Mouse (Mus musculus) midbrain, embryonic 16.5 days (tissue): ENCODE measurements around the gene Cd200r4. TPM values are rescaled to one million over a fixed set of nuclear protein-coding genes. Genes with fewer than 3 reads are reported as not detected.
"Not testable (repeated sequence)": the region's sequence is repeated elsewhere in the genome, so short reads cannot be mapped to it uniquely, and the experiment has no call there.

Experiments used
- ATAC-seq: fragments of 200-750 bp; cut with Nextera tagmentation; 2 replicates; pipeline ENCODE4 v1.8.0; 2017; ENCODE audit warnings: moderate TSS enrichment
- H3K27ac ChIP-seq: fragments of 300-500 bp; sonication (generic); 2 replicates; pipeline ENCODE4 v1.5.1; 2014; ENCODE audit warnings: mild to moderate bottlenecking, low read length, mixed read lengths
- H3K27me3 ChIP-seq: fragments of 300-500 bp; sonication (generic); 2 replicates; pipeline ENCODE4 v1.6.1; 2014; ENCODE audit warnings: low read depth, low read length, mixed read lengths; ENCODE audit not compliant: control insufficient read depth, insufficient read depth
- H3K36me3 ChIP-seq: fragments of 300-500 bp; sonication (generic); 2 replicates; pipeline ENCODE4 v1.6.1; 2014; ENCODE audit warnings: mild to moderate bottlenecking, low read length, moderate library complexity, mixed read lengths; ENCODE audit not compliant: control insufficient read depth, insufficient read depth
- H3K4me1 ChIP-seq: fragments of 300-500 bp; sonication (generic); 2 replicates; pipeline ENCODE4 v1.6.1; 2014; ENCODE audit warnings: mild to moderate bottlenecking, low read length, mixed read lengths; ENCODE audit not compliant: control insufficient read depth, insufficient read depth
- H3K4me2 ChIP-seq: fragments of 300-500 bp; sonication (generic); 2 replicates; pipeline ENCODE4 v1.6.1; 2014; ENCODE audit warnings: mild to moderate bottlenecking, low read length, mixed read lengths
- H3K4me3 ChIP-seq: fragments of 300-500 bp; sonication (generic); 2 replicates; pipeline ENCODE4 v1.5.1; 2014; ENCODE audit warnings: low read depth, mild to moderate bottlenecking, low read length, moderate library complexity, mixed read lengths
- H3K9ac ChIP-seq: fragments of 300-500 bp; sonication (generic); 2 replicates; pipeline ENCODE4 v1.6.1; 2014; ENCODE audit warnings: low read depth, low read length, mixed read lengths
- H3K9me3 ChIP-seq: fragments of 300-500 bp; sonication (generic); replicated peaks from 2 replicates; pipeline ENCODE4 v1.6.1; 2014; ENCODE audit warnings: mild to moderate bottlenecking, low read length, mixed read lengths; ENCODE audit not compliant: control insufficient read depth, poor library complexity, severe bottlenecking
- WGBS: fragments of 180-500 bp; shearing (Covaris S2); extraction: QIAGEN DNeasy Blood & Tissue Kit; methylation state at CpG from one replicate; pipeline ENCODE4 v1.1.7; 2014; 5-methylcytosine and 5-hydroxymethylcytosine counted together
- polyA plus RNA-seq: library from polyadenylated mRNA; unstranded; fragments of >200 nt; fragmentation: Nextera tagmentation; extraction: Ambion mirVana; gene quantifications from 2 replicates; pipeline ENCODE4 v1.2.1, GENCODE M21; 2015

The Cd200r4 gene
- polyA plus RNA-seq, 1 experiment from 2014 or later = not detected

- WGBS = 82% methylated on average over 4 of the region's 4 CpGs
- no peak overlapping the region for H3K27ac ChIP-seq
- no peaks in the 10 kb centered on the region for H3K36me3 ChIP-seq
- H3K4me2 ChIP-seq = no peak overlapping the region
- H3K9me3 ChIP-seq = no peaks in the 10 kb centered on the region
- no peak for ATAC-seq
- H3K9ac ChIP-seq = no peak overlapping the region
- no peaks in the 10 kb centered on the region for H3K27me3 ChIP-seq
- H3K4me3 ChIP-seq = no peak overlapping the region
- H3K4me1 ChIP-seq = no peaks in the 10 kb centered on the region
These were observed 9.0 kb downstream of the Cd200r4 start for GRCm38 (mm10) chr16:44820545-44820944.

- Histone ChIP-seq H3K27me3 (no peaks in the 10 kb centered on the region), H3K9ac (no peak overlapping the region), H3K27ac (no peak overlapping the region), H3K4me3 (no peak overlapping the region), H3K4me1 (no peaks in the 10 kb centered on the region), H3K9me3 (no peaks in the 10 kb centered on the region), H3K4me2 (no peak overlapping the region), H3K36me3 (no peaks in the 10 kb centered on the region)
- no peak for ATAC-seq
- 83% methylated on average over 3 of the region's 3 CpGs for WGBS
These were observed 20.8 kb downstream of the Cd200r4 start for GRCm38 (mm10) chr16:44832286-44832685.

- H3K27ac ChIP-seq, ATAC-seq: not testable (repeated sequence)
These were observed 21.7 kb downstream of the Cd200r4 start for GRCm38 (mm10) chr16:44833189-44833588.

GRCm38 (mm10) chr16:44866797-44867196 is 55.3 kb downstream of the Cd200r4 start, which contains the start of gene Cd200r2:
TSS of gene Cd200r2 (plus strand) at chr16:44867097.
- no peaks in the 10 kb centered on the region for H3K27me3 ChIP-seq
- no peaks in the 10 kb centered on the region for H3K4me1 ChIP-seq
- no peaks in the 10 kb centered on the region for H3K9me3 ChIP-seq
- H3K4me2 ChIP-seq = no peak within 1 kb of the TSS
- 94% methylated on average over 2 of the region's 2 CpGs for WGBS
- no peak within 1 kb of the TSS for H3K4me3 ChIP-seq
- H3K27ac ChIP-seq = no peak within 1 kb of the TSS
- no peak for ATAC-seq
- no peak within 1 kb of the TSS for H3K9ac ChIP-seq
- H3K36me3 ChIP-seq = no peaks in the 10 kb centered on the region

More at GRCm38 (mm10) chr16:44833189-44833588, 21.7 kb downstream of the Cd200r4 start:
- H3K9me3 ChIP-seq, H3K27me3 ChIP-seq, H3K9ac ChIP-seq, H3K4me2 ChIP-seq, H3K4me3 ChIP-seq, H3K4me1 ChIP-seq, H3K36me3 ChIP-seq: not testable (repeated sequence)
- WGBS = 48% methylated on average over 2 of the region's 2 CpGs

GRCm38 (mm10) chr16:44875178-44875577 is 63.6 kb downstream of the Cd200r4 start:
- WGBS = 72% methylated on average over 1 of the region's 1 CpGs
- Histone ChIP-seq H3K9me3 (no peaks in the 10 kb centered on the region), H3K27ac (no peak overlapping the region)

GRCm38 (mm10) chr16:44876625-44877024 is 65.1 kb downstream of the Cd200r4 start:
- Histone ChIP-seq H3K27ac (no peak overlapping the region), H3K4me3 (no peak overlapping the region), H3K4me2 (no peak overlapping the region), H3K9me3 (no peaks in the 10 kb centered on the region), H3K27me3 (no peaks in the 10 kb centered on the region), H3K36me3 (no peaks in the 10 kb centered on the region), H3K9ac (no peak overlapping the region), H3K4me1 (no peaks in the 10 kb centered on the region)
- 62% methylated on average over 5 of the region's 5 CpGs for WGBS
- ATAC-seq = no peak

More at GRCm38 (mm10) chr16:44875178-44875577, 63.6 kb downstream of the Cd200r4 start:
- Histone ChIP-seq H3K4me3 (no peak overlapping the region), H3K4me1 (no peaks in the 10 kb centered on the region), H3K27me3 (no peaks in the 10 kb centered on the region), H3K9ac (no peak overlapping the region), H3K4me2 (no peak overlapping the region), H3K36me3 (no peaks in the 10 kb centered on the region)
- no peak for ATAC-seq

GRCm38 (mm10) chr16:44877595-44877994 is 66.1 kb downstream of the Cd200r4 start:
- H3K4me1 ChIP-seq = no peaks in the 10 kb centered on the region
- H3K27me3 ChIP-seq = no peaks in the 10 kb centered on the region
- WGBS = 83% methylated on average over 6 of the region's 6 CpGs
- no peaks in the 10 kb centered on the region for H3K9me3 ChIP-seq
- H3K4me2 ChIP-seq = no peak overlapping the region
- H3K36me3 ChIP-seq = no peaks in the 10 kb centered on the region
- no peak overlapping the region for H3K9ac ChIP-seq
- no peak for ATAC-seq
- no peak overlapping the region for H3K27ac ChIP-seq
- H3K4me3 ChIP-seq = no peak overlapping the region

Other genes with a start within 250 kb of the Cd200r4 start
- gene Nepro, start 87.4 kb upstream of the Cd200r4 start, polyA plus RNA-seq = 3.2 and 4.5 TPM in 2 replicates
- 40.5 and 43.0 TPM in 2 replicates for gene Gtpbp8, start 65.4 kb upstream of the Cd200r4 start, polyA plus RNA-seq
- gene Cd200r1, start 46.0 kb upstream of the Cd200r4 start, polyA plus RNA-seq = 0.46 and 0.48 TPM in 2 replicates
- not detected in 2 replicates for gene Cd200r2, start 55.4 kb downstream of the Cd200r4 start, polyA plus RNA-seq
- gene Cd200r3, start 131.9 kb downstream of the Cd200r4 start, polyA plus RNA-seq = not detected in 2 replicates